Mouse (Mus musculus) CD4-positive naive resting alpha-beta T cell, adult 57 days (primary cell): ENCODE measurements around the gene Klk10. TPM values are rescaled to one million over a fixed set of nuclear protein-coding genes. Genes with fewer than 3 reads are reported as not detected.

Experiments used
- total RNA-seq: library from RNA; stranded (reverse); gene quantifications from one replicate; pipeline ENCODE4 v1.2.4, GENCODE M21; 2023

Klk10 gene
- total RNA-seq, result not detected

DNA sequence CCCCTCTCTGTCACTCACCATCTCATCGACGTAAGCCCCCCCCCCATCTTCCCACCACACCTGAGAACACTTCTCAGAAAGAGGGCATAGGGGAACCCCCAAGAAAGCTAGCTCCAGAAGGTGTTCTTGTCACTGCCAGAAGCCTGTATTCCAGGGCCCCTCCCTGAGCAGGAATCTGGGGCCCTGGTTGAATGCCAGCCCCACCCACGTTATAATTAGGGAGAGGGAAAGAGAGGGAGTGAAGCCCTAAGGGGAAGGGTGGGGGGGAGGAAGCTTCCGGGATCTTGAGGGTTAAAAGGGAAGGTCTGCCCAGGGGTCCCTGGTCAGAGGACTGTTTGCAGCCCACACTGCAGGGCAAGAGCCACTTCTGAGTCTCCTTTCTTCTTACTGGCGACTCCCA is at the start of gene Klk10:
Gene Klk10, plus strand, starts transcription at position 290 of the 400 bp plus-strand sequence.

DNA sequence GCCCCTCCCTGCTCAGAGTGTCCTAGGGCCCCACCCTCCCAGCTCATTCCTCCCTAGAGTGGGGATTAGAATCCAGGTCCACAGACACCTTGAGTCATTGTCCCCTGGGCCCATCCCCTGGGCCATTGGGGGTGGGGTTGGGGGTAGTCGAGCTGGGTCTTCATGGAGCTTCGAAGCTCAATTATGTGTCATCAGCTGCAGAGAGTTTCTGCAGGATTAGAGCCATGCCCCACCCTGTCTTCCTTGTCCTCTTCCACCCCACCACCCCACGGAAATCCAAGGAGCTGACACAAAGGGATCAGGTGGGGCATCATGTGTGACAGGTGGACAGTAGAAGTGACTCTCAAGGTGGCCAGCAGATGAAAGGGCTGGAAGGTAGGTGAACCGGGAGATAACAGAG is 12.2 kb upstream of the Klk10 start, which contains the start of gene Klk12:
Gene Klk12, plus strand, starts transcription at position 301 of the 400 bp plus-strand sequence.

DNA sequence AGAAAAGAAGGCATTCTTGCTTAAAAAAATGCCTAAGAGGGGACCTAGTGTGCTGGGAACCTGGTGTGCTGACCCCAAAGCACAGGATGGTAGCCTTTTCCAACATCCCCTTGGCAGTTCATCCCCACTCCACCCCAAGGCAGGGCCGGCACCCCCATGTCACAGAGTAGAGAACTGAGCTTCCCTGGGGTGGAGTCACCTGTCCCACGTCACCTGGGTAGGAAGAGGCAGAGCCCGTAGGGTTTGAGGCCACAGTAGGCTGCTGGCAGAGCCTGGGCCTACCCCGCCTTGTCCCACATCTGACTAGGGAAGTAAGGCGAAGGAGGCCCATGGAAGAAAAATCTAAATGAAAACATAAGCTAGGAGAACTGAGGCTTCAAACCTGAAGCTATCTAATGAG is 6.5 kb upstream of the Klk10 start, which contains the start of gene Klk11:
Gene Klk11, plus strand, starts transcription at position 241 of the 400 bp plus-strand sequence.

DNA sequence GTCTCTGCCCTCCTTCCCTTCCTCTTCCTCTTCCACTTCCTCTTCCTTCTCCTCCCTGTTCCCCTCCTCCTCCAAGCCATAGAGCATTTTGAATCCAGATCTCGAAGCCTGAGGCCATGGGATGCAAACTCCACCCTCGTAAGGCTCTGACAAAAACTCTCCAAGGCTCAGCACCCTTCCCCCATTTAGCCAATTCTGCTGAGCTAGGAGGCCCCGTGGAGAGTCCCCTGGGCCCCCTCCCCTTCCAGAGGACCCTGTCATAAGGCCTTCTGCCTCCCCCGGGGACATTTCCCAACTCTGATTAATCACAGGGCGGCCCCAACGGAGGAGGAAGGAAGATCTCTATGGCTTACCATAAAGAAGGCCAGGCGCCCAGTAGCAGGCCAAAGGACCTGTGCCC is 10.8 kb downstream of the Klk10 start, which contains the start of gene Klk9:
Gene Klk9, plus strand, starts transcription at position 301 of the 400 bp plus-strand sequence.

DNA sequence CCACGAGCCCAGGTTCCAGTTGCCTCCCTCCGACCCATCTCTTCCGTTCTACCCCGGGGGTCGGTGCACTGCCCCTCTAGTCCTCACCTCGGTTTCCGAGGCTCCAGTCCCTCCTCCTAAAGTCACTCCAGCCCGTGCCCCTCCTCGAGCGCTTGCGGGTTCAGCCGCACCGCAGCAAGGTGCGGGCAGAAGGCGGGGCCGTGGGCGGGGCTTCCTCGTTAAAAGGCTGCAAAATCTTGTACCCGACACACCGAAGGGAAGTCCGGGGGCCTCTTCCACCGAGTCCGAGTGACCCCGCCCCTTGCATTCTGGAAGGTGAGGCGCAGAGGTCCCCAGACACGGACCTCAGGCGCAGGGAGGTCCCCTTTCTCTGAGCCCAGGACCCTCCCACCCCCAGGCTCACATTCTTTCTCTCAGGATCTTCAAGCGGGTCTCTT is 16.5 kb downstream of the Klk10 start, which contains the start of gene Klk8:
Gene Klk8, plus strand, starts transcription at position 245 of the 437 bp plus-strand sequence.

DNA sequence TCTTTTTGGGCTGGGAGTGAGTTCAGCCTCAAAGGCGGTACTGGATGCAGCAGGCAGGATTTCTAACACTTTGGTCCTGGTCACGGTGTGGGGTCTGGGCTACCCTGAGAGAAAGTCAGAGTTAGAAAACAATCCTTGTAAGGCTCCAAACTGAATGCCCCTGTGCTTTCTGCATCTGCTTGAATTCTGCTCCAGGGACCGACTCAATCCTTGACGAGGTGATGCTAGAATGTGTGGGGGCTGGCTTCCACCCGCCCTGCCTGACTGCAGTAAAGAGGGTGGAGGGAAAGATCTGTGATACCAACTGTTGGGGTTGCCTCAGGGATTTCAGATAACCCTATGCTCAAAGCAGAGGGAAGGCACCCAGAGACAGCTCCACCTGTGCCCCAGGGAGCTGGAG is 30.2 kb downstream of the Klk10 start, which contains the start of gene Klk7:
Gene Klk7, plus strand, starts transcription at position 301 of the 400 bp plus-strand sequence.

DNA sequence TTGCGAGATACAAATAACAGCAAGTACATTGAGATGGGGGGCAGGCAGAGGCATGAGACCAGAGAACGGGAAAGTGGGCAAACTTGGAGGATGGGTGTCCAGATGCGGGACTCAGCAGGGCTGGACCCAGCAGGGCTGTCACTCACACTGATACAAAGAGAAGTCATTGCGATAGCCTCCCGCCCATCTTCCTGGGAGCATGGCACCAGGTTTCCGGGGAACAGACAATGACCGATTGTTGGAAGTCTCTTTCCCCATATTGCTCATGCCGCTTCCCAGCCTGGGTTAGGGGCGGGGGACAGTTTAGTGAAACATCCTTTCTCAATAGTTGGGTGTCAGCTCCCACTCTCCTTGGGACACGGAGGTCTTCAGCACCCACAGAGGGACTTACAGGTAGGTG is 43.4 kb downstream of the Klk10 start, which contains the start of gene Klk6:
Gene Klk6, plus strand, starts transcription at position 301 of the 400 bp plus-strand sequence.

Other genes starting within 250 kb of the Klk10 start
- gene Cd33, start 236.6 kb upstream of the Klk10 start, total RNA-seq, result 1.2 TPM
- 7.1 TPM for gene Zfp658, start 218.8 kb upstream of the Klk10 start, total RNA-seq
- gene Zfp719, start 201.4 kb upstream of the Klk10 start, total RNA-seq, result 10.3 TPM
- gene Zfp819, start 173.9 kb upstream of the Klk10 start, total RNA-seq, result not detected
- not detected for gene Ceacam18, start 146.3 kb upstream of the Klk10 start, total RNA-seq
- 2.2 TPM for gene Siglece, start 120.9 kb upstream of the Klk10 start, total RNA-seq
- gene Ctu1, start 109.0 kb upstream of the Klk10 start, total RNA-seq, result 9.4 TPM
- not detected for gene Klk14, start 90.6 kb upstream of the Klk10 start, total RNA-seq
- not detected for gene Klk13, start 68.5 kb upstream of the Klk10 start, total RNA-seq
- not detected for gene Klk12, start 12.1 kb upstream of the Klk10 start, total RNA-seq
- gene Klk11, start 6.4 kb upstream of the Klk10 start, total RNA-seq, result not detected
- not detected for gene Klk9, start 10.9 kb downstream of the Klk10 start, total RNA-seq
- 123 TPM for gene Klk8, start 16.5 kb downstream of the Klk10 start, total RNA-seq
- 0.41 TPM for gene Klk7, start 30.3 kb downstream of the Klk10 start, total RNA-seq
- gene Klk6, start 43.5 kb downstream of the Klk10 start, total RNA-seq, result not detected
- gene Klk5, start 60.9 kb downstream of the Klk10 start, total RNA-seq, result not detected
- not detected for gene Klk4, start 100.1 kb downstream of the Klk10 start, total RNA-seq
- not detected for gene Klk15, start 152.7 kb downstream of the Klk10 start, total RNA-seq
- gene Klk1b8, start 169.6 kb downstream of the Klk10 start, total RNA-seq, result not detected
- gene Klk1b1, start 185.7 kb downstream of the Klk10 start, total RNA-seq, result not detected
- gene Klk1b9, start 195.0 kb downstream of the Klk10 start, total RNA-seq, result not detected
- gene Klk1b11, start 214.8 kb downstream of the Klk10 start, total RNA-seq, result not detected
- gene Klk1b26, start 231.1 kb downstream of the Klk10 start, total RNA-seq, result not detected